Mouse (Mus musculus): ENCODE measurements around the gene Zmynd11.

- no peak for TF ChIP-seq POLR2A (IDR thresholded peaks at IDR 0.05; ENCODE audit: low read depth, low read length)
- no peak for TF ChIP-seq CTCF (IDR thresholded peaks at IDR 0.05; ENCODE audit: extremely low read depth, insufficient read depth, insufficient read length, insufficient replicate concordance)
Measured at GRCm38 (mm10) chr13:9674126-9674525, 91.0 kb downstream of the Zmynd11 start.

All from spleen, adult 2 months (tissue).